Mouse (Mus musculus) myocyte (in vitro differentiated cells): Measurements from ENCODE around the gene Cacna1d. TPM values are rescaled to one million over a fixed set of nuclear protein-coding genes. Genes with fewer than 3 reads are reported as not detected.

Experiments used
- H3K27me3 ChIP-seq: one replicate; pipeline ENCODE4 v1.6.1; 2011; ENCODE audit not compliant: control insufficient read depth, insufficient read depth, insufficient read length
- H3K36me3 ChIP-seq: one replicate; pipeline ENCODE4 v1.6.1; 2011; ENCODE audit not compliant: control insufficient read depth, insufficient read depth
- H3K4me2 ChIP-seq: one replicate; pipeline ENCODE4 v1.6.1; 2011; ENCODE audit warnings: low read depth, control low read depth
- H3K4me3 ChIP-seq: one replicate; pipeline ENCODE4 v1.5.1; 2011; ENCODE audit warnings: mild to moderate bottlenecking, control low read depth, moderate library complexity
- H3K79me2 ChIP-seq: one replicate; pipeline ENCODE4 v1.6.1; 2011; ENCODE audit not compliant: control insufficient read depth, insufficient read depth
- H3ac ChIP-seq: one replicate; pipeline ENCODE4 v1.6.1; 2011; ENCODE audit not compliant: control insufficient read depth, insufficient read length
- CEBPB ChIP-seq: IDR thresholded peaks from 2 replicates; pipeline ENCODE4 v1.6.1; 2011; ENCODE audit warnings: mild to moderate bottlenecking, moderate library complexity; ENCODE audit not compliant: poor library complexity, insufficient read depth, severe bottlenecking
- E2F4 ChIP-seq: IDR thresholded peaks from one replicate; pipeline ENCODE4 v1.6.1; 2011; ENCODE audit warnings: mild to moderate bottlenecking, control low read depth, moderate library complexity; ENCODE audit not compliant: insufficient read depth
- MAX ChIP-seq: IDR thresholded peaks from one replicate; pipeline ENCODE4 v1.6.1; 2011; ENCODE audit warnings: low read depth, mild to moderate bottlenecking, control low read depth
- MYOD1 ChIP-seq, 3 experiments: IDR thresholded peaks; one replicate each; pipeline ENCODE4 v1.6.1; 2011; ENCODE audit warnings: control low read depth in 2 of 3, low read depth in 2 of 3, mild to moderate bottlenecking in 2 of 3, moderate library complexity in 1 of 3; ENCODE audit not compliant: insufficient read length in 2 of 3, control insufficient read depth in 1 of 3
- MYOG ChIP-seq, 3 experiments: IDR thresholded peaks; one replicate each; pipeline ENCODE4 v1.6.1; 2011; ENCODE audit warnings: control low read depth in 2 of 3, low read depth in 2 of 3, mild to moderate bottlenecking in 2 of 3; ENCODE audit not compliant: insufficient read length in 2 of 3, control insufficient read depth in 1 of 3, insufficient read depth in 1 of 3
- POLR2A ChIP-seq: IDR thresholded peaks from one replicate; pipeline ENCODE4 v1.6.1; 2011; ENCODE audit warnings: low read depth, mild to moderate bottlenecking, control low read depth, moderate library complexity; ENCODE audit not compliant: insufficient read length
- POLR2AphosphoS2 ChIP-seq: IDR thresholded peaks from one replicate; pipeline ENCODE4 v1.6.1; 2011; ENCODE audit warnings: low read depth, control low read depth; ENCODE audit not compliant: insufficient read length
- REST ChIP-seq: IDR thresholded peaks from one replicate; pipeline ENCODE4 v1.6.1; 2011; ENCODE audit warnings: mild to moderate bottlenecking, control low read depth, moderate library complexity; ENCODE audit not compliant: insufficient read depth, insufficient read length
- SRF ChIP-seq: IDR thresholded peaks from one replicate; pipeline ENCODE4 v1.6.1; 2011; ENCODE audit warnings: low read depth; ENCODE audit not compliant: control insufficient read depth, insufficient read length
- TCF12 ChIP-seq: IDR thresholded peaks from one replicate; pipeline ENCODE4 v1.6.1; 2011; ENCODE audit warnings: mild to moderate bottlenecking, control low read depth; ENCODE audit not compliant: poor library complexity, insufficient read depth, severe bottlenecking
- TCF3 ChIP-seq: IDR thresholded peaks from one replicate; pipeline ENCODE4 v1.6.1; 2011; ENCODE audit warnings: low read depth, control low read depth; ENCODE audit not compliant: insufficient read length
- USF1 ChIP-seq: IDR thresholded peaks from one replicate; pipeline ENCODE4 v1.6.1; 2011; ENCODE audit warnings: low read depth, mild to moderate bottlenecking, control low read depth, moderate library complexity
- polyA plus RNA-seq: library from polyadenylated mRNA; unstranded; fragments of >200 nt; fragmentation: generic; extraction: Trizol; gene quantifications from one replicate; pipeline ENCODE4 v1.2.1, GENCODE M21; 2012; ENCODE audit warnings: missing spikeins

The Cacna1d gene
- polyA plus RNA-seq, 1 experiment = not detected

DNA sequence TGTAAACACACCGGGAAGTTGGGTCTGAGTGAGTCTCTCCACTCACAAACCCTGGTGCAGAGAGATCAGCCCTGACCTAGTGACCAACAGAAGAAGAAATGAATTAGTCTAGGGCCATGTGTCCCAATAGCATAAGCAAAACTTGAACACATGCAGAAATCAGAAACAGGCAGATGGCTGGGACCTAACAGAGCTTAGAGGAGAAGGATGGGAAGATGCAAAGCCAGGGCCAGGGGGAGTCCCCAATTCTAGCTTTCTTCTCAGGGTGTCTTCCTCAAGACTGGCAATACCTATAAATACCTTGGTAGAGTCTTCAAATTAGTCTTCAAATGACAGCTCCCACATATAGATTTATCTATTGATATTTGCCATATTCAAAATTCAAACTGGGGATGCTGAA lies 133.2 kb downstream of the Cacna1d start:
- Histone ChIP-seq H3K4me3 (no peak overlapping the region), H3K4me2 (no peak overlapping the region)
- TF ChIP-seq MYOG (IDR thresholded peaks at IDR 0.05; ENCODE audit: control insufficient read depth in 1 of 3, insufficient read depth in 1 of 3, insufficient read length in 2 of 3, low read depth in 2 of 3) (no peak), CEBPB (no peak), MYOD1 (IDR thresholded peaks at IDR 0.05; ENCODE audit: control insufficient read depth in 1 of 3, insufficient read length in 2 of 3, low read depth in 2 of 3) (no peak), MAX (no peak), E2F4 (no peak), TCF3 (no peak), REST (no peak), POLR2AphosphoS2 (no peak), POLR2A (no peak), SRF (no peak), TCF12 (no peak), USF1 (no peak)

DNA sequence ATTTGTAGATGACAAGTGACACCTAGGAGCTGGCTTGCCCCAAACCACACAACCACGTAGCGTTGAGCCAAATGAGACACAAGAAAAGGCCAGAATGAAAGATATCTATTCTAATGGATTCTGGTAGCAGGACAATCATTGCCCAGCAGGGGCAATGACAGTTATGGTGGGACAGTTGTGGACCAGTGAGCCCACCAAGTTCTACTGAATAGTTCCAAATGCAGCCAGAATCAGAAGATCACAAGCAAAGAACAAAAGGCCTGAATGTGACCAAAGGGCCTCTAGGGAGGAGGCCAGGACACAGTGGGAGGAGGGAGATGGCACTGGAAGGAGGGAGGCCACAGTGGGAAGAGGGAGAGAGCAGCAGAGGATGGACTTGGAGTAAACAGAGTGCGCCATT lies 134.8 kb downstream of the Cacna1d start:
- Histone ChIP-seq H3ac (no peak overlapping the region), H3K36me3 (no peaks in the 10 kb centered on the region), H3K79me2 (no peaks in the 10 kb centered on the region), H3K4me2 (no peak overlapping the region), H3K27me3 (peaks cover 16% of the 10 kb centered on the region), H3K4me3 (no peak overlapping the region)
- TF ChIP-seq TCF12 = no peak
- no peak for TF ChIP-seq MYOG (IDR thresholded peaks at IDR 0.05; ENCODE audit: control insufficient read depth in 1 of 3, insufficient read depth in 1 of 3, insufficient read length in 2 of 3, low read depth in 2 of 3)
- no peak for TF ChIP-seq CEBPB
- TF ChIP-seq MAX = no peak
- TF ChIP-seq USF1 = no peak
- no peak for TF ChIP-seq POLR2AphosphoS2
- no peak for TF ChIP-seq REST
- TF ChIP-seq POLR2A = no peak
- no peak for TF ChIP-seq MYOD1 (IDR thresholded peaks at IDR 0.05; ENCODE audit: control insufficient read depth in 1 of 3, insufficient read length in 2 of 3, low read depth in 2 of 3)
- no peak for TF ChIP-seq TCF3
- no peak for TF ChIP-seq SRF
- no peak for TF ChIP-seq E2F4

More for the DNA sequence above, 133.2 kb downstream of the Cacna1d start:
- Histone ChIP-seq H3ac (no peak overlapping the region), H3K27me3 (no peaks in the 10 kb centered on the region), H3K79me2 (no peaks in the 10 kb centered on the region), H3K36me3 (no peaks in the 10 kb centered on the region)

DNA sequence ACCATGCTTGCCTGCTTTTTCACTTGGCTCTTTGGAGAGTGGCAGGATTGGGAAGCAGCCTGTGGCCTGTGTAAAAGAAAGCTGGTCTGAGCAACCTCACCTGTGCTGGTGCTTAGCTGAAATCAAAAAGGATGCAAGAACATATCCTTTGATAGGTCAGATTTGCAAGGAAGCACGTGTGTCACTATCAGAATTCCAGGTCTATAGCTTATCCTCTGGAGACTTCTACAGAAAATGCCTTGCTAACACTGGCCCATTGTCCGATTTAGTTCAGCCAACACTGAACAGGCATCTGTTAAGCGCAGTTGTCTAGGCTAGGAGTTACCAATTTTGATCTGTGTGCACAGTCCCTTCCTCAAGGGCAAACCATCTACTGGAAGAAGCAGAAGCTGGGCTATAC lies 136.5 kb downstream of the Cacna1d start:
- TF ChIP-seq E2F4 (no peak), MYOD1 (IDR thresholded peaks at IDR 0.05; ENCODE audit: control insufficient read depth in 1 of 3, insufficient read length in 2 of 3, low read depth in 2 of 3) (no peak), SRF (no peak), REST (no peak), TCF12 (no peak), POLR2AphosphoS2 (no peak), POLR2A (no peak)
- Histone ChIP-seq H3K36me3 (no peaks in the 10 kb centered on the region), H3ac (no peak overlapping the region), H3K4me2 (no peak overlapping the region), H3K79me2 (no peaks in the 10 kb centered on the region), H3K27me3 (peaks cover 16% of the 10 kb centered on the region), H3K4me3 (no peak overlapping the region)

DNA sequence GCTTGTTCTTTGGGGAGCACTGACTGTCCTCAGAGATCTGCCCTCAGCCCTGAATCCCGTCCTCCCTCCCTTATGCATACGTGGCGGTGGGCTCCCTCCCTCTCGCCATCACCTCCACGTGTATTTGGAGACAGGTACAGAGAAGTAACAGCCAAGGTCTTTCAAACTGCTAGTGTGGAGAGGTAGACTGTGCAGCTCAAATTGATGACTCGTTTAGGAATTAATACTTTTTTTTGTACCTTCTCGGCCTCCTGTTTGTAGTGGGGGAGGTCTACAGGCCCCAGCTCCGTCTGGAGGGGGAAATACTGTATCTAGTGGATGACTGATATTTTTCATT lies 137.2 kb downstream of the Cacna1d start:
- H3K4me3 ChIP-seq = no peak overlapping the region
- no peaks in the 10 kb centered on the region for H3K36me3 ChIP-seq
- H3K4me2 ChIP-seq = no peak overlapping the region
- no peak overlapping the region for H3ac ChIP-seq
- TF ChIP-seq POLR2A = no peak
- no peaks in the 10 kb centered on the region for H3K79me2 ChIP-seq
- peaks cover 18% of the 10 kb centered on the region for H3K27me3 ChIP-seq

DNA sequence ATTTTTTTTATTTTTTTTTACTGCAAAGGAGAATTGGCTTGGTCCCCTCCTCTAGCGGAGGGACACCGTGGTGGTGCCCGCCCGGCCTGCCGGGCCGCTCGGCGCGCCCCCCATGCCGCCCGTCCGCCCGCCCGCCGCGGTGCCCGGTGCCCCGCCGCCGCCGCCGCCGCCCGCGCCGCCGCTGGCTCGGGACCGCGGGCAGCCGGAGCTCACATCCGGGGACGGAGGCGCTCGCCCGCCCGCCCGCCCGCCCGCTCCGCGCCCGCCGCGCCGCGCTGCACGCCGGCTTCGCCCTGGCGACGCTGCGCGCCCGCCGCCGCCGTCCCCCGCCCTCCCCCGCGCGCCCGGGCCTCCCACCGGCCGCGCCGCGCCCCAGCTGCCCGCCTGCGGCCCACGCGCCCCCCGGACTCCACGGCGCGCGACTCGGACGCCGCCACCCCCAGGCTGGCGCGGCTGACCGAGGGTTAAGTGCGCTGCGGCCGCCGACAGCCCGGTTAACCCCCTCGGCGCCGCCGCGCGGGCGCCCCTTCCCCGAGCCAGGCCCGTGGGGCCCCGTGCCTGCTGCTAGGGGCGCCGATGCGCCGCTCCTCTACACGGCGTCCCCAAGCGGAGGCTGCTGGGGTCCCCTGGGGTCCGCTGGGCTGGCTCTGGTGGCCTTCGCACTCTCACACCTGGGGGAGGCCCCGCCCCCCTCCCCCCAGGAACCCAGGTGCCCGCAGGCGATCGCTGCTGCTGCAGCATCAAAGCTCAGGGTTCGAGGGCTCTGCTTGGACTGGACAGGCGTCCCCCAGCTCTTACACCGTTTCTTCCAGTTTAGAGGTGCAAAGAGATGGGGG lies 137.7 kb downstream of the Cacna1d start:
- no peak overlapping the region for H3K4me3 ChIP-seq
- H3K36me3 ChIP-seq = no peaks in the 10 kb centered on the region
- H3ac ChIP-seq = no peak overlapping the region
- H3K4me2 ChIP-seq = no peak overlapping the region
- H3K27me3 ChIP-seq = peaks cover 24% of the 10 kb centered on the region
- TF ChIP-seq TCF12 (no peak), E2F4 (no peak), POLR2AphosphoS2 (no peak), MYOD1 (IDR thresholded peaks at IDR 0.05; ENCODE audit: control insufficient read depth in 1 of 3, insufficient read length in 2 of 3, low read depth in 2 of 3) (no peak)
- H3K79me2 ChIP-seq = no peaks in the 10 kb centered on the region
